Mouse (Mus musculus): ENCODE results near the gene Hspa12b.

Hspa12b gene

GRCm38 (mm10) chr2:131186771-131187601 lies 59.9 kb downstream of the Hspa12b start, which contains the start of the genes Cdc25b and Spef1:
Cdc25b (plus strand) TSS chr2:131186949.
Spef1 (minus strand) TSS chr2:131187282.
- peak; percentile 83 to 85 for DNase-seq

- no peak for DNase-seq
These were observed 60.5 kb downstream of the Hspa12b start for GRCm38 (mm10) chr2:131187602-131187922.

GRCm38 (mm10) chr2:131188311-131188710 lies 61.2 kb downstream of the Hspa12b start:
- no peak for DNase-seq

- no peak for DNase-seq
These were observed 62.6 kb downstream of the Hspa12b start for GRCm38 (mm10) chr2:131189521-131190309.

- DNase-seq, result peak in 1 of 2 experiments; percentile 66
These were observed 63.4 kb downstream of the Hspa12b start for GRCm38 (mm10) chr2:131190344-131191004.

GRCm38 (mm10) chr2:131191005-131191390 lies 63.9 kb downstream of the Hspa12b start:
- no peak for DNase-seq

All from kidney, adult 8-10 months (tissue).